Mouse (Mus musculus) thymus, adult 2 months (tissue): Measurements from ENCODE around the gene Dlgap1.

ENCODE experiments used
- CTCF ChIP-seq: fragments of 200-500 bp; IDR thresholded peaks from 2 replicates; pipeline ENCODE4 v1.5.1; 2012; ENCODE audit warnings: mild to moderate bottlenecking, control low read depth, low read length, moderate library complexity, borderline replicate concordance; ENCODE audit not compliant: control insufficient read depth, poor library complexity, insufficient read depth; ENCODE audit errors: extremely low read depth
- POLR2A ChIP-seq: fragments of 200-500 bp; IDR thresholded peaks from 2 replicates; pipeline ENCODE4 v1.6.1; 2012; ENCODE audit warnings: mild to moderate bottlenecking, low read length, control low read depth, moderate library complexity; ENCODE audit not compliant: control insufficient read depth, poor library complexity, insufficient read depth; ENCODE audit errors: extremely low read depth

- TF ChIP-seq CTCF (no peak), POLR2A (no peak)
Observed at GRCm38 (mm10) chr17:70022618-70023017, 53.7 kb downstream of the Dlgap1 start.
